Comparison of ENCODE assay signal across 26 mouse cellular contexts in the genomic region with DNA sequence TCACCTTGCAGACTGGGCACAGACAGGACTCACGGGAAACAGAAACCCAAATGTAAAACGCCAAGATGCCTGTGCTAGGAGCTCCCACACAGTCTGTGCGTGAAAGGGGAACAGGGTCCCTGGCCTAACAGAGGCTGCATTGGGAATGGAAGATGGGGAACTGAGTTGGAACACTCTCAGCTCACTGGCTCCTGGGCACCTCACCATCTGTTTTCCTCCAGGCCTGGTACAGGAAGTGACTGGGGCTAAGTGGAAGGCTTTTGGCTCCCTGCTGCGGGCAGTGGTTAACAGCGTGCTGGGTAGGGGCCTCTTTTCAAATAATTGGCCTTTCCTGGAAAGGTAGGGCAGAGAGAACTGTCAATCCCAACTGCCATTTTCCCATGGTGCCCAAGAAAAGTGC. TPM values are rescaled to one million over a fixed set of nuclear protein-coding genes. Genes with fewer than 3 reads are reported as not detected.
DNase-seq lines count a peak whose midpoint lies in the region; ATAC-seq and TF ChIP-seq lines count a peak whose summit lies in the region.
"Had no signal": no experiment of that assay in that cellular context is flagged by ENCODE, and none has a peak within 500 bp of the region (broad histone marks: within the 10 kb centered on the region; RNA-seq: fewer than 3 reads in every experiment).

No protein-coding gene starts in this region.

- H3K9me3 ChIP-seq in ES-Bruce4 (replicated peaks; ENCODE audit: control insufficient read depth, insufficient read depth, low read length, poor library complexity, severe bottlenecking): no peaks in the 10 kb centered on the region
- H3K9me3 ChIP-seq in liver, embryonic 11.5 days (ENCODE audit: control insufficient read depth, low read length): no peaks in the 10 kb centered on the region
- H3K9me3 ChIP-seq: hindbrain, embryonic 12.5 days; intestine, embryonic 15.5 days; limb, embryonic 13.5 days; neural tube, embryonic 12.5 days had no signal

- H3K4me2 ChIP-seq in liver, embryonic 11.5 days: no peak overlapping the region
- H3K4me2 ChIP-seq: hindbrain, embryonic 12.5 days; intestine, embryonic 15.5 days; limb, embryonic 13.5 days; lung, embryonic 14.5 days; neural tube, embryonic 12.5 days had no signal

- no peak for TF ChIP-seq EP300 in ES-Bruce4 (IDR thresholded peaks at IDR 0.05; ENCODE audit: insufficient read depth, low read depth, low read length)

- peaks cover 13% of the 10 kb centered on the region for H3K4me1 ChIP-seq in ES-Bruce4 (ENCODE audit: control insufficient read depth, insufficient read depth, low read length)
- H3K4me1 ChIP-seq in bone marrow macrophage, adult 2 months (ENCODE audit: control insufficient read depth, insufficient read depth, low read length): peaks cover 20% of the 10 kb centered on the region
- H3K4me1 ChIP-seq in liver, embryonic 11.5 days (replicated peaks; ENCODE audit: control insufficient read depth, insufficient read depth, low read length): 0 out of 2 replicates have a peak, but pooled peaks cover 2% of the 10 kb centered on the region
- H3K4me1 ChIP-seq: hindbrain, embryonic 12.5 days; neural tube, embryonic 12.5 days had no signal

- no peak overlapping the region for H3K4me3 ChIP-seq in ES-Bruce4 (ENCODE audit: low read depth, low read length)
- H3K4me3 ChIP-seq in bone marrow macrophage, adult 2 months (ENCODE audit: insufficient read depth, low read length): no peak overlapping the region
- H3K4me3 ChIP-seq in liver, embryonic 11.5 days (ENCODE audit: low read depth, low read length): no peak overlapping the region
- H3K4me3 ChIP-seq: forebrain, embryonic 10.5 days; hindbrain, embryonic 12.5 days; intestine, embryonic 15.5 days; limb, embryonic 13.5 days; neural tube, embryonic 12.5 days had no signal

- 42% methylated on average over 5 of the region's 5 CpGs for WGBS in liver, embryonic 11.5 days

- no peak for DNase-seq in liver, embryonic 11.5 days (ENCODE audit: low spot score)
- no peak for DNase-seq in urinary bladder, adult 2 months (ENCODE audit: low spot score)
- DNase-seq in thymus, postnatal 14 days: no peak
- DNase-seq: cerebellum, adult 11 months; heart, adult 18-20 months; lung, embryonic 14.5 days; lung, postnatal 4 days; spleen, adult 18-20 months; thymus, adult 18-20 months had no signal

- no peaks in the 10 kb centered on the region for H3K36me3 ChIP-seq in ES-Bruce4 (ENCODE audit: control insufficient read depth, insufficient read depth, low read length, poor library complexity, severe bottlenecking)
- H3K36me3 ChIP-seq in liver, embryonic 11.5 days (ENCODE audit: control insufficient read depth, insufficient read depth, low read length): no peaks in the 10 kb centered on the region
- H3K36me3 ChIP-seq: forebrain, embryonic 10.5 days; hindbrain, embryonic 12.5 days; intestine, embryonic 15.5 days; limb, embryonic 13.5 days; neural tube, embryonic 12.5 days had no signal

- 0 out of 2 replicates have a peak overlapping the region, but pooled peaks have one; percentile 18 for H3K27ac ChIP-seq in ES-Bruce4 (ENCODE audit: insufficient read depth, low read length)
- peak overlapping the region; percentile 51 for H3K27ac ChIP-seq in bone marrow macrophage, adult 2 months (ENCODE audit: insufficient read depth, low read depth, low read length)
- no peak overlapping the region for H3K27ac ChIP-seq in liver, embryonic 11.5 days (ENCODE audit: low read depth, low read length)
- H3K27ac ChIP-seq: forebrain, embryonic 10.5 days; hindbrain, embryonic 12.5 days; intestine, embryonic 15.5 days; limb, embryonic 13.5 days; neural tube, embryonic 12.5 days had no signal

- no peak overlapping the region for H3K9ac ChIP-seq in ES-Bruce4 (ENCODE audit: low read depth, poor library complexity, severe bottlenecking)
- 0 out of 2 replicates have a peak overlapping the region, but pooled peaks have one; percentile 9 for H3K9ac ChIP-seq in liver, embryonic 11.5 days (ENCODE audit: low read depth, low read length)
- H3K9ac ChIP-seq: hindbrain, embryonic 12.5 days; intestine, embryonic 15.5 days; limb, embryonic 13.5 days; lung, embryonic 14.5 days; neural tube, embryonic 12.5 days had no signal

- no peak for TF ChIP-seq CTCF in ES-Bruce4 (IDR thresholded peaks at IDR 0.05; ENCODE audit: low read depth, low read length)
- TF ChIP-seq CTCF in bone marrow macrophage, adult 2 months (IDR thresholded peaks at IDR 0.05; ENCODE audit: low read depth, low read length): no peak

- H3K27me3 ChIP-seq in ES-Bruce4 (ENCODE audit: control insufficient read depth, insufficient read depth, low read length, poor library complexity, severe bottlenecking): no peaks in the 10 kb centered on the region
- H3K27me3 ChIP-seq in liver, embryonic 11.5 days (replicated peaks; ENCODE audit: control insufficient read depth, insufficient read depth, low read length): no peaks in the 10 kb centered on the region
- H3K27me3 ChIP-seq: hindbrain, embryonic 12.5 days; intestine, embryonic 15.5 days; limb, embryonic 13.5 days; neural tube, embryonic 12.5 days; Patski had no signal

- no peak for TF ChIP-seq POLR2A in ES-Bruce4 (IDR thresholded peaks at IDR 0.05; ENCODE audit: insufficient read depth, low read length)
- no peak for TF ChIP-seq POLR2A in bone marrow macrophage, adult 2 months (IDR thresholded peaks at IDR 0.05; ENCODE audit: borderline replicate concordance, low read depth, low read length)

- ATAC-seq in liver, embryonic 11.5 days (replicated peaks; ENCODE audit: low FRiP score): no peak
- ATAC-seq in megakaryocyte-erythroid progenitor cell, adult 5-6 weeks (replicated peaks; ENCODE audit: low FRiP score, low TSS enrichment, poor library complexity, severe bottlenecking): peak; percentile 26; the same call in 1 of the 2 replicates
- ATAC-seq in erythroblast, adult 5-6 weeks (replicated peaks; ENCODE audit: low FRiP score, poor library complexity, severe bottlenecking): no peak
- ATAC-seq: Patski had no signal

RNA-seq across cellular contexts. Expression of gene Ifitm3, which starts 19.9 kb away (rescaled TPM):
- 410 and 433 TPM in 2 replicates for polyA plus RNA-seq in ES-Bruce4 (2011; ENCODE audit: insufficient read depth, insufficient read length, low read depth, missing spikeins)
- polyA plus RNA-seq in bone marrow macrophage, adult 2 months (2012; ENCODE audit: insufficient read depth, insufficient read length, missing spikeins): 1,636 and 1,773 TPM in 2 replicates
- polyA plus RNA-seq in liver, embryonic 11.5 days (2014; fragmentation: Nextera tagmentation; extraction: Ambion mirVana): 45.0 and 47.5 TPM in 2 replicates
- 53.9 and 67.3 TPM in 2 replicates for total RNA-seq in megakaryocyte-erythroid progenitor cell, adult 5-6 weeks (2014; fragmentation: Nextera tagmentation)
- 54.1 and 55.3 TPM in 2 replicates for total RNA-seq in megakaryocyte-erythroid progenitor cell, adult 5-6 weeks (2017)
- total RNA-seq in erythroblast, adult 5-6 weeks (2015; ENCODE audit: low replicate concordance): 186 and 267 TPM in 2 replicates
- 78.8 and 112 TPM in 2 replicates for total RNA-seq in erythroblast, adult 5-6 weeks (2017; ENCODE audit: low replicate concordance)
- polyA plus RNA-seq in urinary bladder, adult 2 months (2012; rRNA removed): 596 and 696 TPM in 2 replicates

RNA-seq across cellular contexts. Expression of gene Ifitm1, which starts 23.6 kb away (rescaled TPM):
- 501 and 504 TPM in 2 replicates for polyA plus RNA-seq in ES-Bruce4 (2011; ENCODE audit: insufficient read depth, insufficient read length, low read depth, missing spikeins)
- polyA plus RNA-seq in bone marrow macrophage, adult 2 months (2012; ENCODE audit: insufficient read depth, insufficient read length, missing spikeins): 31.2 and 38.0 TPM in 2 replicates
- 32.7 and 33.5 TPM in 2 replicates for polyA plus RNA-seq in liver, embryonic 11.5 days (2014; fragmentation: Nextera tagmentation; extraction: Ambion mirVana)
- 37.2 and 54.3 TPM in 2 replicates for total RNA-seq in megakaryocyte-erythroid progenitor cell, adult 5-6 weeks (2014; fragmentation: Nextera tagmentation)
- 20.9 and 50.8 TPM in 2 replicates for total RNA-seq in megakaryocyte-erythroid progenitor cell, adult 5-6 weeks (2017)
- total RNA-seq in erythroblast, adult 5-6 weeks (2015; ENCODE audit: low replicate concordance): 31.8 and 47.3 TPM in 2 replicates
- total RNA-seq in erythroblast, adult 5-6 weeks (2017; ENCODE audit: low replicate concordance): 0.70 and 11.8 TPM in 2 replicates
- polyA plus RNA-seq in urinary bladder, adult 2 months (2012; rRNA removed): 240 and 346 TPM in 2 replicates

RNA-seq across cellular contexts. Expression of gene Ifitm6, which starts 27.1 kb away (rescaled TPM):
- not detected in 2 replicates for polyA plus RNA-seq in ES-Bruce4 (2011; ENCODE audit: insufficient read depth, insufficient read length, low read depth, missing spikeins)
- polyA plus RNA-seq in bone marrow macrophage, adult 2 months (2012; ENCODE audit: insufficient read depth, insufficient read length, missing spikeins): 31.9 and 45.4 TPM in 2 replicates
- polyA plus RNA-seq in liver, embryonic 11.5 days (2014; fragmentation: Nextera tagmentation; extraction: Ambion mirVana): 0.90 and 0.97 TPM in 2 replicates
- not detected in 2 replicates for total RNA-seq in megakaryocyte-erythroid progenitor cell, adult 5-6 weeks (2014; fragmentation: Nextera tagmentation)
- 25.3 TPM in 1 of 2 replicates, not detected in the other for total RNA-seq in megakaryocyte-erythroid progenitor cell, adult 5-6 weeks (2017)
- 336 and 380 TPM in 2 replicates for total RNA-seq in erythroblast, adult 5-6 weeks (2015; ENCODE audit: low replicate concordance)
- 99.4 and 179 TPM in 2 replicates for total RNA-seq in erythroblast, adult 5-6 weeks (2017; ENCODE audit: low replicate concordance)
- 7.5 and 8.8 TPM in 2 replicates for polyA plus RNA-seq in urinary bladder, adult 2 months (2012; rRNA removed)
- total RNA-seq: gastrocnemius, adult 8-10 months; heart, adult 18-20 months; layer of hippocampus, adult 18-20 months had no signal
- polyA plus RNA-seq: forebrain, embryonic 10.5 days; hindbrain, embryonic 12.5 days; limb, embryonic 13.5 days; stomach, embryonic 14.5 days had no signal

RNA-seq across cellular contexts. Expression of gene Ifitm2, which starts 34.8 kb away (rescaled TPM):
- polyA plus RNA-seq in ES-Bruce4 (2011; ENCODE audit: insufficient read depth, insufficient read length, low read depth, missing spikeins): 720 and 786 TPM in 2 replicates
- 1,477 and 1,645 TPM in 2 replicates for polyA plus RNA-seq in bone marrow macrophage, adult 2 months (2012; ENCODE audit: insufficient read depth, insufficient read length, missing spikeins)
- polyA plus RNA-seq in liver, embryonic 11.5 days (2014; fragmentation: Nextera tagmentation; extraction: Ambion mirVana): 478 and 500 TPM in 2 replicates
- 285 and 292 TPM in 2 replicates for total RNA-seq in megakaryocyte-erythroid progenitor cell, adult 5-6 weeks (2014; fragmentation: Nextera tagmentation)
- 265 and 278 TPM in 2 replicates for total RNA-seq in megakaryocyte-erythroid progenitor cell, adult 5-6 weeks (2017)
- 133 and 151 TPM in 2 replicates for total RNA-seq in erythroblast, adult 5-6 weeks (2015; ENCODE audit: low replicate concordance)
- total RNA-seq in erythroblast, adult 5-6 weeks (2017; ENCODE audit: low replicate concordance): 41.4 and 47.4 TPM in 2 replicates
- polyA plus RNA-seq in urinary bladder, adult 2 months (2012; rRNA removed): 860 and 924 TPM in 2 replicates

RNA-seq across cellular contexts. Expression of gene Gm45717, which starts 34.9 kb away (rescaled TPM):
- polyA plus RNA-seq in ES-Bruce4 (2011; ENCODE audit: insufficient read depth, insufficient read length, low read depth, missing spikeins): 3.1 TPM in 1 of 2 replicates, not detected in the other
- 1.2 and 8.8 TPM in 2 replicates for polyA plus RNA-seq in bone marrow macrophage, adult 2 months (2012; ENCODE audit: insufficient read depth, insufficient read length, missing spikeins)
- not detected in 2 replicates for polyA plus RNA-seq in liver, embryonic 11.5 days (2014; fragmentation: Nextera tagmentation; extraction: Ambion mirVana)
- not detected in 2 replicates for total RNA-seq in megakaryocyte-erythroid progenitor cell, adult 5-6 weeks (2014; fragmentation: Nextera tagmentation)
- total RNA-seq in megakaryocyte-erythroid progenitor cell, adult 5-6 weeks (2017): not detected in 2 replicates
- total RNA-seq in erythroblast, adult 5-6 weeks (2015; ENCODE audit: low replicate concordance): not detected in 2 replicates
- total RNA-seq in erythroblast, adult 5-6 weeks (2017; ENCODE audit: low replicate concordance): not detected in 2 replicates
- not detected in 2 replicates for polyA plus RNA-seq in urinary bladder, adult 2 months (2012; rRNA removed)
- total RNA-seq: gastrocnemius, adult 8-10 months; heart, adult 18-20 months; layer of hippocampus, adult 18-20 months; midbrain, postnatal 0 days had no signal
- polyA plus RNA-seq: brain, embryonic 14.5 days; embryonic facial prominence, embryonic 14.5 days; heart, embryonic 14.5 days; limb, embryonic 13.5 days; lung, embryonic 14.5 days; midbrain, postnatal 0 days; neural tube, embryonic 12.5 days; stomach, embryonic 14.5 days had no signal
